Mouse (Mus musculus): Measurements from ENCODE around the gene Polr2f. TPM values are rescaled to one million over a fixed set of nuclear protein-coding genes. Genes with fewer than 3 reads are reported as not detected.

The Polr2f gene
- polyA plus RNA-seq, 2 experiments, result 192 to 334 TPM

DNA sequence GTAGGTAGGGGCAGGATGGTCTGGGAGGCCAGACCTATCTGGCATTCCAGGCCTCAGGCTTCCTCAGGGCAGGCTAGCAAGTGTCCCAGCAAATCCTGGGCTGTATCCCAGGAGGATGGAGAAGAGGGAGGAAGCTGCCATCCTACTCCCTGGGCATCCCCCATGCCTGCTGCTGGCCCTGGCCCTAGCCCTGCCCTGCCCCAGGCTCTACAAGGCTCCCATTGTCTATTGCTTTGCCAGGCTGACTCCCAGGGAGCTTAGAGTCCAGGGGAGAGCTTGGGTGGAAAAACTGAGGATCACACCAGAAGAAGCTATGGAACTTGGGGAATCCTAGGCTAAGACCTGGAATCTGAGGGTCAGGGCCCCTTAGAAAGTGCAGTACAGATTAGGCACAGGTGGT lies 39.3 kb upstream of the Polr2f start:
- TF ChIP-seq POLR2A (IDR thresholded peaks at IDR 0.05; ENCODE audit: borderline replicate concordance, extremely low read depth, insufficient read depth, insufficient read length), result no peak
- no peaks in the 10 kb centered on the region for H3K9me3 ChIP-seq (ENCODE audit: control insufficient read depth, low read length)
- H3K4me3 ChIP-seq (replicated peaks; ENCODE audit: low read length), result no peak overlapping the region
- ATAC-seq (ENCODE audit: low FRiP score, low read depth), result no peak
- H3K36me3 ChIP-seq (ENCODE audit: control insufficient read depth, insufficient read depth, low read length), result no peaks in the 10 kb centered on the region
- DNase-seq (ENCODE audit: low spot score), result no peak
- peaks cover 8% of the 10 kb centered on the region for H3K4me1 ChIP-seq (ENCODE audit: control insufficient read depth, insufficient read depth, low read length)
- H3K4me2 ChIP-seq (replicated peaks; ENCODE audit: low read depth, low read length, severe bottlenecking), result no peak overlapping the region
- H3K9ac ChIP-seq (ENCODE audit: low read depth, low read length, severe bottlenecking), result no peak overlapping the region
- H3K27me3 ChIP-seq (ENCODE audit: control insufficient read depth, insufficient read depth, low read length), result no peaks in the 10 kb centered on the region
- 0 out of 2 replicates have a peak overlapping the region, but pooled peaks have one; percentile 26 for H3K27ac ChIP-seq (replicated peaks; ENCODE audit: low read depth, low read length)

DNA sequence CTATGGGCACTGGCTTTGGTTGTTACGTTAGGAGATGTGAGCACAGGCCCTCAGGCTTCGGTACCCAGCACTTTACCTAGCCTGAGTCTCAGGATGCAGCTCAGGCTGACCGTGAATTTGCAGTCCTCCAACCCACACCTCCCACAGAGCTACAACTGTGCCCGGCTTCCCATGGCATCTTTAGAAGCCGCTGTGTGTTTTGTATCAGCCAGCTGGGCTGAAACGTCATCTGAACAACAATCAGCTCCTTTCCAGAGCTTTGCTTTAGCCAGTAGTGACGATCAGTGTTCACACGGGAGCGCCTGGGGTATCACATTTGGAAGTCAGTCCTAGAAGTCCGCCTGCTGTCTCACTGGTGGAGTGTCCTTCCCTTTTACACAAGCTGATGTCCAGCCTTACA lies 37.5 kb upstream of the Polr2f start:
- WGBS, result 71% methylated on average over 10 of the region's 10 CpGs
- no peaks in the 10 kb centered on the region for H3K9me3 ChIP-seq (ENCODE audit: control insufficient read depth, low read length)
- ATAC-seq (ENCODE audit: low FRiP score, low read depth), result no peak

DNA sequence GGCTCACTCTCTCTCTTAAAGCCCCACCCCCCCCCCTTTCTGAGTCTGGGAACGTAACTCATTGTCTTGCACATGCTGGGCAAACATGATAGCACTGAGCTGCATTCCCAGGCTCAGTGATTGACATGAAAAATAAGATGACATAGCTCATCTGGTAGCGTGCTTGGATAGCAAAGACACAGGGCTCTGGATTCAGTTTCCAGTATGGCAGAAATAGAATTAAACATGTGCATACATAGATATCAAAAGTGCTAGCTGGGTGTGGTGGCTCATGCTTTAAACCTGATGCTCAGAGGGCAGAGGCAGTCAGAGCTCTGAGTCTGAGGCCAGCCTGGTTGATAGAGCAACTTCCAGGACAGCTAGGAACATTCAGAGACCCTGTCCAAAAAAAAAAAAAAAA lies 35.0 kb upstream of the Polr2f start:
- no peak overlapping the region for H3K4me2 ChIP-seq (replicated peaks; ENCODE audit: low read depth, low read length, severe bottlenecking)
- H3K4me3 ChIP-seq (replicated peaks; ENCODE audit: low read length), result no peak overlapping the region
- WGBS, result 45% methylated on average over 2 of the region's 2 CpGs
- no peak for TF ChIP-seq POLR2A (IDR thresholded peaks at IDR 0.05; ENCODE audit: borderline replicate concordance, extremely low read depth, insufficient read depth, insufficient read length)
- no peak overlapping the region for H3K27ac ChIP-seq (replicated peaks; ENCODE audit: low read depth, low read length)
- H3K4me1 ChIP-seq (ENCODE audit: control insufficient read depth, insufficient read depth, low read length), result peaks cover 22% of the 10 kb centered on the region
- H3K9me3 ChIP-seq (ENCODE audit: control insufficient read depth, low read length), result no peaks in the 10 kb centered on the region
- no peaks in the 10 kb centered on the region for H3K36me3 ChIP-seq (ENCODE audit: control insufficient read depth, insufficient read depth, low read length)
- H3K9ac ChIP-seq (ENCODE audit: low read depth, low read length, severe bottlenecking), result no peak overlapping the region
- DNase-seq (ENCODE audit: low spot score), result no peak
- no peak for ATAC-seq (ENCODE audit: low FRiP score, low read depth)
- no peaks in the 10 kb centered on the region for H3K27me3 ChIP-seq (ENCODE audit: control insufficient read depth, insufficient read depth, low read length)

More for the DNA sequence above, 37.5 kb upstream of the Polr2f start:
- Histone ChIP-seq H3K36me3 (ENCODE audit: control insufficient read depth, insufficient read depth, low read length) (no peaks in the 10 kb centered on the region), H3K27ac (replicated peaks; ENCODE audit: low read depth, low read length) (0 out of 2 replicates have a peak overlapping the region, but pooled peaks have one; percentile 2), H3K4me2 (replicated peaks; ENCODE audit: low read depth, low read length, severe bottlenecking) (no peak overlapping the region), H3K4me3 (replicated peaks; ENCODE audit: low read length) (no peak overlapping the region), H3K27me3 (ENCODE audit: control insufficient read depth, insufficient read depth, low read length) (no peaks in the 10 kb centered on the region), H3K4me1 (ENCODE audit: control insufficient read depth, insufficient read depth, low read length) (peaks cover 8% of the 10 kb centered on the region), H3K9ac (ENCODE audit: low read depth, low read length, severe bottlenecking) (no peak overlapping the region)
- TF ChIP-seq POLR2A (IDR thresholded peaks at IDR 0.05; ENCODE audit: borderline replicate concordance, extremely low read depth, insufficient read depth, insufficient read length), result no peak
- no peak for DNase-seq (ENCODE audit: low spot score)

DNA sequence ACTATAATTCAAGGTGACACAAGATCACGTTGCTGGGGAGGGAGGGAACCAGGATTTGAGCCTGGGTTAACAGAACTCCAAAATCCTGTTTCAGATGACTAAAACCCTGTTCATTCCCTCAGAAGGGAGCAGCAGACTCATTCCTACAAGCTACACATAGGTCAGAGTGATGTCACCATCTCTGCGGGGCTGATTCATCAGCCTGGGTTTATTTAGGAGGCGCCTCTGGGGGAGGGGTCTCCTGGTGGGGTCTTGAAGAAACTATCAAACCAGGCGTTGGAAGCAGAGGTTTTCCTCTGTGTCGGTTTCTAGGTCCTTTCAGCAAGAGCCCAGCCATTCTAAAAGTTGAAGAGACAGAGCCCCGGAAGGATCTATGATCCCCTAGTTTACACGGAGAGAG lies 32.8 kb upstream of the Polr2f start:
- Histone ChIP-seq H3K27me3 (ENCODE audit: control insufficient read depth, insufficient read depth, low read length) (no peaks in the 10 kb centered on the region), H3K36me3 (ENCODE audit: control insufficient read depth, insufficient read depth, low read length) (peaks cover 4% of the 10 kb centered on the region; the same call in 1 of the 2 replicates), H3K27ac (replicated peaks; ENCODE audit: low read depth, low read length) (peak overlapping the region; percentile 83), H3K9me3 (ENCODE audit: control insufficient read depth, low read length) (no peaks in the 10 kb centered on the region), H3K4me3 (replicated peaks; ENCODE audit: low read length) (peak overlapping the region; percentile 93), H3K4me1 (ENCODE audit: control insufficient read depth, insufficient read depth, low read length) (peaks cover 20% of the 10 kb centered on the region), H3K9ac (ENCODE audit: low read depth, low read length, severe bottlenecking) (peak overlapping the region; percentile 89), H3K4me2 (replicated peaks; ENCODE audit: low read depth, low read length, severe bottlenecking) (peak overlapping the region; percentile 95)
- WGBS, result 14% methylated on average over 7 of the region's 7 CpGs
- peak; percentile 46 for DNase-seq (ENCODE audit: low spot score)
- TF ChIP-seq POLR2A (IDR thresholded peaks at IDR 0.05; ENCODE audit: borderline replicate concordance, extremely low read depth, insufficient read depth, insufficient read length), result no peak
- no peak for ATAC-seq (ENCODE audit: low FRiP score, low read depth)

DNA sequence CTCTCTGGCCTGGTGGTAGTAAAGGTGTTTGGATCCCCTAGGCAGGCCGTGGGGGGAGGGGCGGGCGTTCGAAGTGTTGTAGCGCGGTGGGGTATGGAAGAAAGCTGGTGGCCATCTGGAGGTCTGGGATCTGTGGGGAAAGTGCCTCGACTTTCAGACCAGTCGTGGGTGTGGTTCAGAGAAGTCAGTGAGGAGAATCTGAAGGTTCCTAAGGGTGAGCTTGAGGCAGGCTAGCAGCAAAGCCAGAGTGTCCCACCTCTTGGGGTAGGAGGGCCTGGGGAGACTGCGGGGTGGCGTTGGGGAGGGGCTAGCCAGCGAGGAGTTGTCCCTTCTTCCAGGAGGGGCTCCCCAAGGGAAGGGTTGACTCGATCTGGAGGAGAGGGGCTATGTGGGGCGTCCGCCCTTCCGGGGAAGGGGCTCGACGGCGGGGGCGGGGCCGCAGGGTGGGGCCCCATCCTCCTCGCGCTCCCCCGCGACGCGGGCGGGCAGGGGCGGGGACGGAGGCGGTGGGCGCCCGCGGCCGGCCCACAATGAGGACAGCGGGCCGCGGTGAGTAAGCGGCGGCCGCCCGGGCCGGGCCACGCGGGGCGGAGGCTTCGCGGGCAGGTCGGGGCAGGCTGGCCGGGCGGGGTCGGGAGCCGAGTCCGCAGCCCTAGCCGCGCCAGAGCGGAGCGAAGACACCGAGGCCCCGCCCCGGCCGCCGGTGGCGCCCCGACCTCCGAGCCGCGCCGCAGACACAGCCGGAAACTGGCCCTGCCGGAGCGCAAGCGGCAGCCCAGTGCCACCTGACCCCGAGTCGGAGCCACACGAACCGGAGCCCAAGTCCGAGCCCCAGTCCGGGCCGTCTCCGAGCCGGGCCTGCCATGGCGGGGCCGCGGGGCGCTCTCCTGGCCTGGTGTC lies 32.1 kb upstream of the Polr2f start, which contains the start of gene Micall1:
TSS of gene Micall1 (plus strand) at position 478 of the 900 bp plus-strand sequence.
- under 1% methylated on average over 30 of the region's 85 CpGs for WGBS
- Histone ChIP-seq H3K9me3 (ENCODE audit: control insufficient read depth, low read length) (no peaks in the 10 kb centered on the region), H3K9ac (ENCODE audit: low read depth, low read length, severe bottlenecking) (peak within 1 kb of the TSS; percentile 89), H3K27me3 (ENCODE audit: control insufficient read depth, insufficient read depth, low read length) (no peaks in the 10 kb centered on the region), H3K36me3 (ENCODE audit: control insufficient read depth, insufficient read depth, low read length) (peaks cover 9% of the 10 kb centered on the region; the same call in 1 of the 2 replicates), H3K27ac (replicated peaks; ENCODE audit: low read depth, low read length) (peak within 1 kb of the TSS; percentile 83), H3K4me3 (replicated peaks; ENCODE audit: low read length) (peak within 1 kb of the TSS; percentile 93), H3K4me1 (ENCODE audit: control insufficient read depth, insufficient read depth, low read length) (peaks cover 20% of the 10 kb centered on the region), H3K4me2 (replicated peaks; ENCODE audit: low read depth, low read length, severe bottlenecking) (peak within 1 kb of the TSS; percentile 95)
- ATAC-seq (ENCODE audit: low FRiP score, low read depth) (peak; percentile 79), DNase-seq (ENCODE audit: low spot score) (peak; percentile 53)
- TF ChIP-seq POLR2A (IDR thresholded peaks at IDR 0.05; ENCODE audit: borderline replicate concordance, extremely low read depth, insufficient read depth, insufficient read length), result no peak

Data from limb, embryonic 14.5 days (tissue).